Mouse (Mus musculus) layer of hippocampus, adult 2 months (tissue): ENCODE measurements around the gene Fh1. TPM values are rescaled to one million over a fixed set of nuclear protein-coding genes. Genes with fewer than 3 reads are reported as not detected.
A peak's percentile ranks its signal among the peaks of the same experiment; 100 is the strongest.

Experiments
- DNase-seq, 2 experiments: peaks; one replicate each; pipeline ENCODE4 v3.0.0; 2022; ENCODE audit warnings: low spot score in 2 of 2
- H3K27ac ChIP-seq: fragments of 200-600 bp; 2 replicates; pipeline ENCODE4 v1.8.1; 2022
- H3K4me3 ChIP-seq: fragments of 200-600 bp; 2 replicates; pipeline ENCODE4 v1.8.1; 2022; ENCODE audit warnings: mild to moderate bottlenecking
- CTCF ChIP-seq: fragments of 200-600 bp; conservative IDR thresholded peaks from 2 replicates; pipeline ENCODE4 v1.8.1; 2022; ENCODE audit warnings: antibody characterized with exemption, mild to moderate bottlenecking, moderate library complexity
- long read RNA-seq, 2 experiments: library from polyadenylated mRNA; stranded (forward); transcript quantifications; one replicate each; pipeline ENCODE4 v2.0.0; 2021; ENCODE audit warnings: borderline mapping rate in 2 of 2
- total RNA-seq, 2 experiments: library from RNA; stranded (reverse); gene quantifications; 2 replicates each; pipeline ENCODE4 v1.2.3; 2021

The Fh1 gene
- 10 to 100 TPM; 73.2 to 73.6 TPM for total RNA-seq
- long read RNA-seq, experiment 1, transcript Fh1-201 (10 exons, 2,636 nt) = major isoform, 62 of 85 reads
- long read RNA-seq, experiment 1, transcript Fh1-203 (3 exons, 936 nt) = minor isoform, 13 of 85 reads
- long read RNA-seq, experiment 1, partial matches to known transcripts = 3 of 85 reads
- long read RNA-seq, experiment 1, other reads (novel, unspliced or antisense) = 5 of 85 reads
- long read RNA-seq, experiment 2, transcript Fh1-203 (3 exons, 936 nt) = minor isoform, 17 of 129 reads
- long read RNA-seq, experiment 2, transcript Fh1-201 (10 exons, 2,636 nt) = major isoform, 100 of 129 reads
- long read RNA-seq, experiment 2, partial matches to known transcripts = 2 of 129 reads
- long read RNA-seq, experiment 2, other reads (novel, unspliced or antisense) = 7 of 129 reads

DNA sequence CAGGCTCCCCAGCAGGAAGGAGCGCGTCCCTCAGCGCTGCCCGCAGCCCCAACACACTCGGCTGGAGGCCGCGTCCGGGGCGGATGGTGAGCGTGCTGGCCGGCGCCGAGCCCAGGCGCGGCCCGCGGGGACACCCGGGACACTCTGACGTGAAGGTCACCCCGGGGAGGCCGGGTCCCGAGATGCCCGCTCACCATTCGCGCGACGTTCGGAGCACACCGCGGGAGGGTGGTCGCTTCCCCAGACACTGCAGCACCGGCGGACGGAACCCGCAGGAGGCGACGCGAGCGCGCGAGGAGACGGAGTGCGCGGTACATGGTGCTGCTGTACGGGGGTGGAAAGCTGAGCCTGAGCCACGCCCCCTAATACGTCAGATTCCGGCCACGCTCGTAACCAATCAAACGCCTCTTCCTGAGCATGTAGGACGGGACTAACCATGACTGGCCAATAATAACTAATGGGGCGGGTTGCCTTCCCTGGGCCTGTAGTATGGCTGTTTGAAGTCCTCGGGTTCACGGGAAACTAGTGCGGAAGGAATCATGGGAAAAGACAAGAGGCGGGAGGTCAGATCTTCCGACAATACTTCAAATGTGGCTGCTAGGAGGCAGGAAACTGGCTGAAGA lies at the start of gene Fh1:
Fh1 (minus strand) TSS at position 379 of the 623 bp plus-strand sequence.
- peak within 1 kb of the TSS; percentile 90 for H3K4me3 ChIP-seq
- peak within 1 kb of the TSS; percentile 93 for H3K27ac ChIP-seq
- TF ChIP-seq CTCF = no peak
- DNase-seq = peak; percentile 95 to 98

- Histone ChIP-seq H3K27ac (no peak overlapping the region), H3K4me3 (no peak overlapping the region)
- TF ChIP-seq CTCF = no peak
- DNase-seq = no peak
Observed at GRCm38 (mm10) chr1:175675116-175675515, 49.7 kb upstream of the Fh1 start.

GRCm38 (mm10) chr1:175673563-175674325 lies 48.3 kb upstream of the Fh1 start:
- TF ChIP-seq CTCF = no peak
- H3K27ac ChIP-seq = no peak overlapping the region
- DNase-seq = no peak
- no peak overlapping the region for H3K4me3 ChIP-seq

- no peak for DNase-seq
- peak; percentile 72 for TF ChIP-seq CTCF
- Histone ChIP-seq H3K4me3 (no peak overlapping the region), H3K27ac (no peak overlapping the region)
Observed at GRCm38 (mm10) chr1:175671626-175672025, 46.2 kb upstream of the Fh1 start.

DNA sequence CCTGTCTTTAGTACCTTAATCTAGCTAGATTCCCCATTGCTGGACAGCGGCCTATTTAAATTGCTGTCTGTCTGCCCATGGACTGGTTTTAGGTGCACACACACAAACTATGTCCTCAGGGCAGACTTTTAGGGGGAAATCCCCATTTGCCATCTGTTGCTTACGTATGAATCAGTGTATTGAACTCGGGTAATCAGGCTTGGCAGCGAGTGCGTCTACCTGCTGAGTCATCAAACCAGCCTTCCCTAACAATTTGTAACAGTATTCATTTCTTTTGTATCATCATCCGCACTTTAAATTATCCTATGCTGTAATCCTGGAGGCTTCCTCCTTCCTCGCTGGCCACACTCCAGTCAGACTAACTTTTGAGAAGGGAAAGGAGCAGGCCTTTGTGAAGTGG lies 44.6 kb upstream of the Fh1 start:
- Histone ChIP-seq H3K4me3 (no peak overlapping the region), H3K27ac (no peak overlapping the region)
- TF ChIP-seq CTCF = no peak
- DNase-seq = no peak

DNA sequence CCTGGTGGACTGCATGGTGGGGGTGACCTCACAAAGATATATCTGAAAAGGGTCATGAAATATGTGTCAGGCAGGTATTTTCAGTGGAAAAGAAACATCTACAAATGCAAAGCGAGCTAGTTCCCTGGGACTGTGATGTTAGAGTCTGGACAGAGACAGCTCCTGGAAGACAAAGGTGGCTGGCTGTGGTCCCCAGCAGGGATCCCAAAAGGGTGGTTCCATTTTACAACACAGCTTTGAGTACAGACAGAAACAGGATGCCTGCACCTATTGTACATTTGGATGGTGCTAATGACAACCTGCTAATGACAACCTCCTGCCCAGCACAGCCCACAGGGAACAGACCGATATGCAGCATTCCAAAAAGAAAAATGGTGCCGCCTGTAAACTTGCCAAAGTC lies 44.0 kb upstream of the Fh1 start:
- no peak for DNase-seq
- Histone ChIP-seq H3K27ac (no peak overlapping the region), H3K4me3 (no peak overlapping the region)
- TF ChIP-seq CTCF = no peak

DNA sequence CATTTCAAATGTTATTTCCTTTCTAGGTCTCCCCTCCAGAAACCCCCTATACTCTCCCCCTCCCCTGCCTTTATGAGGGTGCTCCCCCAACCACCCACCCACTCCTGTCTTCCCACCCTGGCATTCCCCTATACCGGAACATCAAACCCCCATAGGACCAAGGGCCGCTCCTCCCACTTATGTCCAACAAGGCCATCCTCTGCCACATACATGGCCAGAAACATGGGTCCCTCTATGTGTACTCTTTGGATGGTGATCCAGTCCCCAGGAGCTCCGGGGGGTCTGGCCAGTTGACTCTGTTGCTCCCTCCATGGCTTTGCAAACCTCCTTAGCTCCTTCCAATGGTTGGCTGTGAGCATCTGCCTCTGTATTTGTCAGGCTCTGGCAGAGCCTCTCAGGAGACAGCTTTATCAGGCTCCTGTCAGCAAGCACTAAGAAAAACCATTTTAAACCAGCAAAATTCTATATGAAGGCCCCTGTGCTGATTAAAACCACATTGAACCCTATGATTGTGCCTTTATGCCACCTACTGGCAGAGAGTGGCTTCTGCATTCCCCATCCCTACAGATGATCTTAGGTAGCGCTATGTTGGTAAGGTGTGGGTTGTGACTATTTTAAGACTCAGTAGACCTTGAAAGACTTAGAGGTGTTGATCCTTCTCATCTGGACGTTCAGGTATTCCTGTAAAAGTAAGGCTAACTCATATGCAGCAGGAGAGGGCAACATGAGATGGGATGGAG lies 43.4 kb upstream of the Fh1 start:
- DNase-seq = no peak
- Histone ChIP-seq H3K27ac (no peak overlapping the region), H3K4me3 (no peak overlapping the region)
- TF ChIP-seq CTCF = peak; percentile 88

- no peak for TF ChIP-seq CTCF
- DNase-seq = no peak
- Histone ChIP-seq H3K4me3 (no peak overlapping the region), H3K27ac (no peak overlapping the region)
Observed at GRCm38 (mm10) chr1:175659900-175660299, 34.5 kb upstream of the Fh1 start.

- no peak for DNase-seq
- TF ChIP-seq CTCF = no peak
- H3K27ac ChIP-seq = no peak overlapping the region
- no peak overlapping the region for H3K4me3 ChIP-seq
Observed at GRCm38 (mm10) chr1:175648615-175649014, 23.2 kb upstream of the Fh1 start.

GRCm38 (mm10) chr1:175646952-175647351 lies 21.5 kb upstream of the Fh1 start:
- no peak for DNase-seq
- no peak overlapping the region for H3K4me3 ChIP-seq
- no peak for TF ChIP-seq CTCF
- H3K27ac ChIP-seq = no peak overlapping the region

DNA sequence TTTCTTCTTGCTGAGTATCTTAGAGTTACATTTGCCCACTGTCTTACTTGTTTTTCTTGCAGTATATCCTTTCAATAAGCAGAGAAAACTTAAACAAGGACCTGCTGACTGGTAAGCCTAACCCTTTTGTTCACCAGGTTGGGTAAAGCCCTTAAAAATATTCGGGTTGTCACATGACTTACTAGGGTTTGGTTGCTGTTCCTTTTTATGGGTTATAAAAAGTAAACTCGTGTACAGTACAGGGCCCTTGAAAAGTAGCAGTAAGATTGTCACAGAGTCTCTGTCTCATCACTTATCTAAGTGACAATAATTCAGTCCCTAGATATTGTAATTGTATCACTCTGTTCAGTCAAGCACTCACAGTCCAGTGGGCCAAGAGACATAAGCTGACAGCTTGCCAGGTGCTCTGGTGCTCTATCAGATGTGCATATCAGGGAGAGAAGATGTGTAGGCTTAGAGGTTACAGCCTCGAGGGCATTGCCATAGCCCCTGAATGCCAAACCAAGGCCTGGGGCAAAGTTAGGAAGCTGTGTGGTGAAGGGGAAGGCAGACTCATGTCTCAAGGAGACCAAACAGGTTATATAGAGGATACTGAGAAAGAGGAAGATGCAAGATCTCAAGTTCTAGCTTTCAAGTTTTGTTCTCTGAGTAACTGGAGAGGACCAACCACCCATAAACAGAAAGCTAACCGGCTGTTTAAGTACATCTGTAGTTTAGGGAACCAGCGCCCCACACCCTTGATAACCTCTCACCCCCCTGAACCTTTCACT lies 18.2 kb upstream of the Fh1 start:
- no peak overlapping the region for H3K27ac ChIP-seq
- no peak overlapping the region for H3K4me3 ChIP-seq
- no peak for DNase-seq
- no peak for TF ChIP-seq CTCF
